Mouse (Mus musculus): ENCODE results near the gene 1700029F12Rik.

DNA sequence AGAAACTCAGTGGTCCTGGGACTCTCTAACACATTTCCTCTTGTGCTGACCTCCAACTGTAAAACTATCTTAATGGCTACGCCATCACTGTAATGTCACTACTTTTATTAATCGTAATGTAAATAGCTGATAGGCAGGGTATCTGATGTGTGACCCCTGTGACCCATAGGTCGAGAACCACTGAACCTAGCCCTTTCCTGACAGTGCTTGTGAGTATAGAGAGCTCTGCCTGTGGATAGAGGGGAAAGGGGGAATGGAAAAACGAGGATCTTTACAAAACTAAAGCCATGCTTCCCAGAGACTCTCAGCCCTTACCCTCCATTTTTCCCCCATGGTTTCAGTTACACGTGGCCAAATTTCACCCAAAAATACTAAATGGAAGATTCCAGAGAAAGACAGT, 49.5 kb downstream of the 1700029F12Rik start:
- TF ChIP-seq CTCF (IDR thresholded peaks at IDR 0.05; ENCODE audit: extremely low read depth, insufficient read depth, insufficient read length, insufficient replicate concordance): no peak
- no peak for TF ChIP-seq POLR2A (IDR thresholded peaks at IDR 0.05; ENCODE audit: low read depth, low read length)

All from spleen, adult 2 months (tissue).